Mouse (Mus musculus): ENCODE data around the gene Iqgap2.

Gene Iqgap2

GRCm38 (mm10) chr13:95583237-95584189 lies 308.2 kb downstream of the Iqgap2 start:
- no peak for DNase-seq (ENCODE audit: low read depth, low spot score)

- no peak for DNase-seq (ENCODE audit: low read depth, low spot score)
These were observed 309.9 kb downstream of the Iqgap2 start for GRCm38 (mm10) chr13:95581850-95582249.

- DNase-seq (ENCODE audit: low read depth, low spot score): no peak
These were observed 313.6 kb downstream of the Iqgap2 start for GRCm38 (mm10) chr13:95578016-95578697.
